Mouse (Mus musculus) small intestine, adult 2 months (tissue): ENCODE results near the gene Ptprd.

Experiments used
- CTCF ChIP-seq: fragments of 200-500 bp; IDR thresholded peaks from 2 replicates; pipeline ENCODE4 v1.5.1; 2012; ENCODE audit warnings: low read depth, mild to moderate bottlenecking, control low read depth, inconsistent platforms, low read length, moderate library complexity, mixed read lengths; ENCODE audit not compliant: insufficient replicate concordance, insufficient read length; ENCODE audit errors: extremely low read depth
- POLR2A ChIP-seq: fragments of 200-500 bp; IDR thresholded peaks from 2 replicates; pipeline ENCODE4 v1.6.1; 2012; ENCODE audit warnings: low read depth, mild to moderate bottlenecking, control low read depth, inconsistent platforms, low read length, moderate library complexity

- TF ChIP-seq CTCF (no peak), POLR2A (no peak)
These were observed 1770.9 kb downstream of the Ptprd start for GRCm38 (mm10) chr4:76440791-76441364.
